Mouse (Mus musculus) cortical plate, adult 2 months (tissue): ENCODE results near the gene AF366264. TPM values are rescaled to one million over a fixed set of nuclear protein-coding genes. Genes with fewer than 3 reads are reported as not detected.
A peak's percentile ranks its signal among the peaks of the same experiment; 100 is the strongest.
"Not testable (repeated sequence)": the region's sequence is repeated elsewhere in the genome, so short reads cannot be mapped to it uniquely, and the experiment has no call there.

ENCODE experiments used
- H3K27ac ChIP-seq: fragments of 200-500 bp; 2 replicates; pipeline ENCODE4 v1.5.1; 2012; ENCODE audit warnings: low read length, control low read depth, inconsistent platforms; ENCODE audit not compliant: insufficient read depth
- H3K4me1 ChIP-seq: fragments of 200-500 bp; 2 replicates; pipeline ENCODE4 v1.6.1; 2011; ENCODE audit warnings: low read length; ENCODE audit not compliant: control insufficient read depth, insufficient read depth
- H3K4me3 ChIP-seq: fragments of 200-500 bp; 2 replicates; pipeline ENCODE4 v1.5.1; 2011; ENCODE audit warnings: mild to moderate bottlenecking, low read length, control low read depth; ENCODE audit not compliant: insufficient read depth
- CTCF ChIP-seq: fragments of 200-500 bp; IDR thresholded peaks from 2 replicates; pipeline ENCODE4 v1.5.1; 2011; ENCODE audit warnings: mild to moderate bottlenecking, control low read depth, low read length; ENCODE audit not compliant: insufficient read depth; ENCODE audit errors: extremely low read depth
- POLR2A ChIP-seq: fragments of 200-500 bp; IDR thresholded peaks from 2 replicates; pipeline ENCODE4 v1.6.1; 2011; ENCODE audit warnings: mild to moderate bottlenecking, low read length, control low read depth; ENCODE audit not compliant: insufficient read depth; ENCODE audit errors: extremely low read depth
- polyA plus RNA-seq: library from polyadenylated mRNA; depleted of rRNA; stranded (reverse); fragments of >200 nt; gene quantifications from 2 replicates; pipeline ENCODE4 v1.2.3, GENCODE M21; 2012; rRNA removed

Gene AF366264
- not detected in 2 replicates for polyA plus RNA-seq

GRCm38 (mm10) chr8:13838289-13838688 is at the start of gene AF366264:
Gene AF366264 (minus strand): TSS chr8:13838389.
- H3K27ac ChIP-seq, H3K4me3 ChIP-seq, H3K4me1 ChIP-seq: not testable (repeated sequence)

GRCm38 (mm10) chr8:13843286-13843685 is 5.1 kb upstream of the AF366264 start:
- not testable (repeated sequence) for H3K27ac ChIP-seq, H3K4me3 ChIP-seq

GRCm38 (mm10) chr8:13828598-13829172 is 9.5 kb downstream of the AF366264 start:
- no peaks in the 10 kb centered on the region for H3K4me1 ChIP-seq
- TF ChIP-seq POLR2A, result no peak
- no peak for TF ChIP-seq CTCF
- H3K27ac ChIP-seq, result no peak overlapping the region
- no peak overlapping the region for H3K4me3 ChIP-seq

More at GRCm38 (mm10) chr8:13843286-13843685, 5.1 kb upstream of the AF366264 start:
- not testable (repeated sequence) for H3K4me1 ChIP-seq

- H3K4me3 ChIP-seq, result no peak overlapping the region
- no peak for TF ChIP-seq CTCF
- H3K27ac ChIP-seq, result no peak overlapping the region
- H3K4me1 ChIP-seq, result no peaks in the 10 kb centered on the region
Observed at GRCm38 (mm10) chr8:13799566-13799965, 38.6 kb downstream of the AF366264 start.

- TF ChIP-seq CTCF (no peak), POLR2A (no peak)
- Histone ChIP-seq H3K27ac (no peak overlapping the region), H3K4me1 (no peaks in the 10 kb centered on the region), H3K4me3 (no peak overlapping the region)
Observed at GRCm38 (mm10) chr8:13797676-13798075, 40.5 kb downstream of the AF366264 start.

GRCm38 (mm10) chr8:13793746-13794101 is 44.5 kb downstream of the AF366264 start:
- TF ChIP-seq POLR2A (no peak), CTCF (no peak)
- Histone ChIP-seq H3K4me3 (no peak overlapping the region), H3K27ac (no peak overlapping the region)

GRCm38 (mm10) chr8:13793097-13793745 is 45.0 kb downstream of the AF366264 start:
- Histone ChIP-seq H3K27ac (no peak overlapping the region), H3K4me1 (no peaks in the 10 kb centered on the region), H3K4me3 (no peak overlapping the region)
- TF ChIP-seq POLR2A, result no peak
- TF ChIP-seq CTCF, result no peak

More at GRCm38 (mm10) chr8:13793746-13794101, 44.5 kb downstream of the AF366264 start:
- no peaks in the 10 kb centered on the region for H3K4me1 ChIP-seq

- H3K27ac ChIP-seq, result no peak overlapping the region
- TF ChIP-seq POLR2A, result no peak
- TF ChIP-seq CTCF, result no peak
- H3K4me3 ChIP-seq, result no peak overlapping the region
- H3K4me1 ChIP-seq, result no peaks in the 10 kb centered on the region; the same call in 1 of the 2 replicates
Observed at GRCm38 (mm10) chr8:13789606-13790005, 48.6 kb downstream of the AF366264 start.

- peak overlapping the region; percentile 71 for H3K4me3 ChIP-seq
- H3K27ac ChIP-seq, result peak overlapping the region; percentile 98
- no peaks in the 10 kb centered on the region; the same call in 1 of the 2 replicates for H3K4me1 ChIP-seq
- TF ChIP-seq CTCF, result peak; percentile 44
- 0 out of 2 replicates have a peak, but pooled peaks have one; percentile 47 for TF ChIP-seq POLR2A
Observed at GRCm38 (mm10) chr8:13785764-13786299, 52.4 kb downstream of the AF366264 start.

- H3K27ac ChIP-seq, result peak within 1 kb of the TSS; percentile 98
- TF ChIP-seq POLR2A (no peak), CTCF (peak; percentile 49)
- no peaks in the 10 kb centered on the region; the same call in 1 of the 2 replicates for H3K4me1 ChIP-seq
- H3K4me3 ChIP-seq, result peak within 1 kb of the TSS; percentile 71
Observed at GRCm38 (mm10) chr8:13785250-13785763, 52.9 kb downstream of the AF366264 start, which contains the start of gene Upf3a. Gene Upf3a (plus strand): TSS chr8:13785615.

Other genes starting within 250 kb of the AF366264 start
- gene Rasa3, start 160.8 kb downstream of the AF366264 start, polyA plus RNA-seq, result 52.4 and 53.1 TPM in 2 replicates
- gene Cfap97d2, start 132.5 kb downstream of the AF366264 start, polyA plus RNA-seq, result 1.4 and 2.3 TPM in 2 replicates
- 57.7 and 60.1 TPM in 2 replicates for gene Cdc16, start 80.7 kb downstream of the AF366264 start, polyA plus RNA-seq
- 32.8 and 36.3 TPM in 2 replicates for gene Upf3a, start 52.8 kb downstream of the AF366264 start, polyA plus RNA-seq
- 19.0 and 20.0 TPM in 2 replicates for gene Champ1, start 31.3 kb upstream of the AF366264 start, polyA plus RNA-seq
- gene Coprs, start 51.9 kb upstream of the AF366264 start, polyA plus RNA-seq, result 55.6 and 57.0 TPM in 2 replicates